Mouse (Mus musculus) spleen, adult 2 months (tissue): Measurements from ENCODE around the gene Dkk3. TPM values are rescaled to one million over a fixed set of nuclear protein-coding genes. Genes with fewer than 3 reads are reported as not detected.
"Not testable (repeated sequence)": the region's sequence is repeated elsewhere in the genome, so short reads cannot be mapped to it uniquely, and the experiment has no call there.

Experiments
- DNase-seq, 2 experiments: peaks; one replicate each; pipeline versions ENCODE4 v3.0.0 to v3.0.0-alpha.2; 2012 to 2021; ENCODE audit warnings: low spot score in 2 of 2, low read depth in 1 of 2
- H3K27ac ChIP-seq: fragments of 200-500 bp; 2 replicates; pipeline ENCODE4 v1.5.1; 2012; ENCODE audit warnings: low read length, inconsistent platforms; ENCODE audit not compliant: insufficient read depth
- H3K27me3 ChIP-seq: fragments of 200-500 bp; 2 replicates; pipeline ENCODE4 v1.6.1; 2012; ENCODE audit warnings: mild to moderate bottlenecking, moderate library complexity, low read length, inconsistent platforms; ENCODE audit not compliant: control insufficient read depth, insufficient read depth
- H3K36me3 ChIP-seq: fragments of 200-500 bp; 2 replicates; pipeline ENCODE4 v1.6.1; 2012; ENCODE audit warnings: mild to moderate bottlenecking, low read length, inconsistent platforms; ENCODE audit not compliant: control insufficient read depth, insufficient read depth
- H3K4me1 ChIP-seq: fragments of 200-500 bp; 2 replicates; pipeline ENCODE4 v1.6.1; 2011; ENCODE audit warnings: inconsistent platforms; ENCODE audit not compliant: control insufficient read depth, insufficient read depth, insufficient read length
- H3K4me3 ChIP-seq: fragments of 200-500 bp; 2 replicates; pipeline ENCODE4 v1.5.1; 2011; ENCODE audit warnings: mild to moderate bottlenecking, inconsistent platforms; ENCODE audit not compliant: insufficient read depth, insufficient read length; ENCODE audit errors: extremely low read depth
- CTCF ChIP-seq: fragments of 200-500 bp; IDR thresholded peaks from 2 replicates; pipeline ENCODE4 v1.5.1; 2011; ENCODE audit warnings: mild to moderate bottlenecking, inconsistent platforms; ENCODE audit not compliant: insufficient read depth, insufficient read length, insufficient replicate concordance; ENCODE audit errors: extremely low read depth
- POLR2A ChIP-seq: fragments of 200-500 bp; IDR thresholded peaks from 2 replicates; pipeline ENCODE4 v1.6.1; 2011; ENCODE audit warnings: low read depth, low read length, inconsistent platforms
- WGBS: fragments of 180-500 bp; shearing (Covaris S2); methylation state at CpG from one replicate; pipeline ENCODE4 v1.1.7; 2018; 5-methylcytosine and 5-hydroxymethylcytosine counted together
- polyA plus RNA-seq: library from polyadenylated mRNA; depleted of rRNA; stranded (reverse); fragments of >200 nt; gene quantifications from 2 replicates; pipeline ENCODE4 v1.2.3, GENCODE M21; 2012

Dkk3 gene
- polyA plus RNA-seq, 1 experiment: 2.9 TPM

GRCm38 (mm10) chr7:112169955-112170692 is 11.3 kb upstream of the Dkk3 start:
- Histone ChIP-seq H3K27me3 (no peaks in the 10 kb centered on the region), H3K4me3 (no peak overlapping the region), H3K36me3 (no peaks in the 10 kb centered on the region), H3K27ac (no peak overlapping the region), H3K4me1 (no peaks in the 10 kb centered on the region)
- TF ChIP-seq POLR2A (no peak), CTCF (no peak)
- 64% methylated on average over 10 of the region's 10 CpGs for WGBS
- DNase-seq: no peak

- no peak for DNase-seq
- no peak overlapping the region for H3K4me3 ChIP-seq
- H3K27me3 ChIP-seq: no peaks in the 10 kb centered on the region
- H3K4me1 ChIP-seq: no peaks in the 10 kb centered on the region
- no peak overlapping the region for H3K27ac ChIP-seq
- no peaks in the 10 kb centered on the region for H3K36me3 ChIP-seq
- TF ChIP-seq POLR2A: no peak
- no peak for TF ChIP-seq CTCF
- 87% methylated on average over 4 of the region's 4 CpGs for WGBS
Measured at GRCm38 (mm10) chr7:112165593-112165992, 6.7 kb upstream of the Dkk3 start.

- not testable (repeated sequence) for H3K4me1 ChIP-seq, H3K4me3 ChIP-seq, H3K36me3 ChIP-seq, DNase-seq, H3K27me3 ChIP-seq, H3K27ac ChIP-seq
- WGBS: 94% methylated on average over 4 of the region's 4 CpGs
Measured at GRCm38 (mm10) chr7:112165032-112165431, 6.2 kb upstream of the Dkk3 start.

GRCm38 (mm10) chr7:112164430-112164829 is 5.6 kb upstream of the Dkk3 start:
- WGBS: 86% methylated on average over 3 of the region's 3 CpGs

GRCm38 (mm10) chr7:112159835-112160234 is 978 bp upstream of the Dkk3 start:
- H3K4me3 ChIP-seq: no peak overlapping the region
- no peak overlapping the region for H3K27ac ChIP-seq
- WGBS: 56% methylated on average over 6 of the region's 6 CpGs
- no peak for TF ChIP-seq CTCF
- TF ChIP-seq POLR2A: no peak
- H3K4me1 ChIP-seq: no peaks in the 10 kb centered on the region; the same call in 1 of the 2 replicates
- no peaks in the 10 kb centered on the region for H3K36me3 ChIP-seq
- no peak for DNase-seq
- peaks cover 7% of the 10 kb centered on the region for H3K27me3 ChIP-seq

More at GRCm38 (mm10) chr7:112164430-112164829, 5.6 kb upstream of the Dkk3 start:
- Histone ChIP-seq H3K4me3 (no peak overlapping the region), H3K4me1 (no peaks in the 10 kb centered on the region), H3K36me3 (no peaks in the 10 kb centered on the region), H3K27me3 (no peaks in the 10 kb centered on the region), H3K27ac (no peak overlapping the region)
- DNase-seq: no peak
- TF ChIP-seq CTCF (no peak), POLR2A (no peak)

- H3K4me3 ChIP-seq: peak overlapping the region; percentile 28; the same call in 1 of the 2 replicates
- H3K27ac ChIP-seq: no peak overlapping the region
- no peaks in the 10 kb centered on the region for H3K36me3 ChIP-seq
- WGBS: 4% methylated on average over 23 of the region's 23 CpGs
- DNase-seq: no peak
- TF ChIP-seq CTCF (no peak), POLR2A (no peak)
- peaks cover 7% of the 10 kb centered on the region for H3K27me3 ChIP-seq
- no peaks in the 10 kb centered on the region; the same call in 1 of the 2 replicates for H3K4me1 ChIP-seq
Measured at GRCm38 (mm10) chr7:112158316-112158741, 528 bp downstream of the Dkk3 start.

GRCm38 (mm10) chr7:112157584-112158315 is 1.1 kb downstream of the Dkk3 start:
- DNase-seq: no peak
- H3K36me3 ChIP-seq: no peaks in the 10 kb centered on the region
- TF ChIP-seq CTCF (no peak), POLR2A (no peak)
- H3K4me3 ChIP-seq: peak overlapping the region; percentile 28; the same call in 1 of the 2 replicates
- peaks cover 7% of the 10 kb centered on the region for H3K27me3 ChIP-seq
- no peak overlapping the region for H3K27ac ChIP-seq
- 19% methylated on average over 23 of the region's 23 CpGs for WGBS
- no peaks in the 10 kb centered on the region; the same call in 1 of the 2 replicates for H3K4me1 ChIP-seq
